Mouse (Mus musculus) urinary bladder, postnatal 36 days (tissue): ENCODE measurements at regions not wholly inside any gene's neighbourhood (a gene's known extent, or its start where the extent isn't known, plus 50 kb on each side); places are given as distances from the start of the nearest gene placed in this dataset.
A peak's percentile ranks its signal among the peaks of the same experiment; 100 is the strongest.

ENCODE experiments used
- DNase-seq, 2 experiments: peaks; one replicate each; pipeline ENCODE4 v3.0.0; 2022; ENCODE audit warnings: low spot score in 2 of 2, mixed read lengths in 1 of 2

DNA sequence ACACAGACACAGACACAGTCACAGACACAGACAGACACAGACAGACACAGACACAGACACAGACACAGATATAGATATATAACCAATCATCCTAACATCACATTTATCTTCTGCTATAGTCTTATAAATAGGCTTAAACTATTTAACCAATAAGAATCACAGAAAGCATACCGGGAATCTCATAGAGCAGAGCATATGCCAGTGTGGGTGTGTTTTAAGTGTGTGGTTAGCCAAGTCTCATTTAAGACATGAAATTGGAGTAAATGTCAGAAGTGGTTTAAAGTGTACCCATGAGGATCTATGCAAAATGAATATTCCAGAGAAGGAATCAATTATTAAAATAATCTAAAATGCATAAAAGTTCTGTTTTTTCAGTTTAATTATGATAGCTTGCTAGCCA, 99.2 kb upstream of the Adamts5 start:
- DNase-seq: no peak

DNA sequence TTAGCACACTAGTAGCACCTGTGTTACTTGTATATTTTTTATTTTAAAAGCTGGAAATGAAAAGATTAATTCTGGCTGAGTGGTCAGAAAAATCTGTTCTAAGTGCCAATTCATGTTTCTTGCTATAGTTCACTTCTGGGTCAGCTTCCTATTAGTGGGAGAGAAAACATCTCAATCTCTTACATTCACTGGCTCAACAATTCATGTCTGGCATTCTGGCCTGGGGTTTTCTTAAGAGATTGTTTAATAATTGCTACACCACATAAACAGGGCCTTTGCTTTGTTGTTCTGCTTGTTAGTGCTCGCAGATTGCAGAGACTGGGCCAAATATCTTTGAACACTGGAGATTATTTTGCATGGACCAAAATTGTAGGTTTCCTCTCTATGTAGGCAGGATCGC, 84.2 kb upstream of the Adamts5 start:
- no peak for DNase-seq

DNA sequence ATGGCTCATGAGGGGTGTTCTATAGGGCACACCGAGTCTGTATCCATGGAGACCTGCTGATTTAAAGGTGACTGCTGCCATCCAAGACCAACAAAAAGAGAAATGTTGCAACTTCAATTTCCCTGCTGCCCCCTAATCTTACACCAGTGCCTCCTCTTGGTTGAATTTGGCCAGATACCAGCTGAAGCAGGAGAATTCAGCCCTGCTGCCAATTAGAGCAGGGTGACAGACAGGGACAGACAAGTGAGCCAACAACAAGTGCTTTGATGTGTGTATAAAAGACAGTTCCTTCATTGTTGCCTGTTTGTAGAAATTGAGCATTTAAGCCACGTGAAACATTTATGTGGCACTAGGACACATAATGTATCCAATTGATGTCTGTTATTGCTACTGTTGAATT, 75.5 kb upstream of the Adamts5 start:
- peak in 1 of 2 experiments; percentile 14 for DNase-seq

DNA sequence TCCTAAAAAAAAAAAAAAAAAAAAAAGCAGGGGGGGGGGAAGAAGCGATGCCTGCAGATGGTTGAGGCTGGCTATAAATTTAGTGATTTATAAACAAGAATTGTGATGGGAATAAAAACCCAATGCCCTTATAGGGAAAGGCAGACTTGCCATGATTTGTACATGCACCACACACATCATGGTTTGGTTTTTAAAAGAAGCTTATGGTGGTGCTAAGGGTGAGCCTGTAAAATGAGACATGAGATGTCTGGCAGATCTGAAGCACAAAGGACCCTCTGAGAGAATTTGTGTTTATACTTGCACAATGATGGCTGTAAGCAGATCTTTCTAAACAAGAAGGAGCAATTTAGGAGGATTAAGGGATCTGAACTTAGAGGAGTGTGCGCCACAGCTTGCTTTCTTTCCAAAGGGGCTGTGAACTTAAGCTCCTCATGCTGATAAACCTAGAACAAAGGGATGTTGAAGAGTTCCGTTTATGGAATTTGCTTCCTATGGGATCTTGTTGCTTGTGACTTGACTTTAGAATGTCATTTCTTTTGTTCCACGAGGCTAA, 65.3 kb upstream of the Adamts5 start:
- no peak for DNase-seq

DNA sequence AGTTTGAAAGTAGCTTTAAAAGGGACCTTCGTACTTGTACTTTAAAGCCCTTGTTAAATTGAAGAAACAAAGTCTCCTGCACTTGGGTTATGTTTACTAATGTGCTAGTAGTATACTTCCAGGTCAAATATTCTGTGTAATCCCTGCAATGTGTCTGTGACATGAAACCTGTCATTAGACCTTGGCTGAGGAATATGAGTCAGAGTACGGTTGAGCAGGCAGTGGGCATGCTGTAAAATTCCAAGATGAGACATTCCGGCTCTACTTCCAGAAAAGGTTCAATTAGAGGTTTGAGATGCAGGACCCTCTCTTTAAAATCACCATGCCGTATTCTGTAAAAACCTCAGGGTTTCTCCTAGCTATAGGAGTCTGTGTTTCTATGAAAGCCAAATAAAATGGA, 64.6 kb upstream of the Adamts5 start:
- no peak for DNase-seq

DNA sequence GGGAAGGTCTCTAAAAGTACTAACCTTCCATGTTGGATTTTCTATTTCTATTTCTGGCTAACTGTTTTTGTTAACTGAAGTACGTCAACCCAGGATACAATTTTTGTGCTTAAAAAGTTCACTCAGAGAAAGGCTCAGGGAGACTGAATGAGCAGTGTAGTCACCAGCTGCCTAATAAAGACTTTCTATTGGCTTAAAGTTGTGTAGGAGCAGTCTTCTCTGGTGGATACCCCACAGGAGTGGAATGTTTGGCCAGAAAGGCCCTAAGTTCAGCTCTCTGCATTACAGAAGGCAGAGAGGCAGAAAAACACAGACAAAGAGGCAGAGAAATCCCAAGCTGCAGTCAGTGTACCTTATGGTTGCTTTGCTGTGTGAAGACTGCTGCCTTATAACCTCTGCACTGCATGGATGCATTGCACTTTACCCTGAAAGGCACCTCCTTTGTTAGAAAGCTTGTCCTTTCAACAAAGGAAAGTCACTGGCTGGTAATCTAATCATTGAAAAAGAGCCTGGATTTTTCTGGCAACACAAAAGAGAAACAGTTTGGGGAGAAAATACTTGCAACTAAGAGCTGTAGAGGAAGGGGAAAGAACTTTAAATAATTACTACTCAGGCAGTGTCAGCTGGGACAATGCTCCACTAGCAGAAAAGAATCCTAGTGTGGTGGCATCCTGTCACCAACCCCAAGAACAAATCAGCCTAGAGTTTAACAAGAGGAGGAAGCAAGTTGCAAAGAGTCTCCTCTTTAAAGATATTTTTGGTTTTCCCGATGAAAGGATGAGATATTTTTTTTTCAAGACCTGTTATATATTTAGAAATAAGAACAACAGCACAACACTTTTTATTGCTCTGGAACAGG, 63.0 kb upstream of the Adamts5 start:
- no peak for DNase-seq

DNA sequence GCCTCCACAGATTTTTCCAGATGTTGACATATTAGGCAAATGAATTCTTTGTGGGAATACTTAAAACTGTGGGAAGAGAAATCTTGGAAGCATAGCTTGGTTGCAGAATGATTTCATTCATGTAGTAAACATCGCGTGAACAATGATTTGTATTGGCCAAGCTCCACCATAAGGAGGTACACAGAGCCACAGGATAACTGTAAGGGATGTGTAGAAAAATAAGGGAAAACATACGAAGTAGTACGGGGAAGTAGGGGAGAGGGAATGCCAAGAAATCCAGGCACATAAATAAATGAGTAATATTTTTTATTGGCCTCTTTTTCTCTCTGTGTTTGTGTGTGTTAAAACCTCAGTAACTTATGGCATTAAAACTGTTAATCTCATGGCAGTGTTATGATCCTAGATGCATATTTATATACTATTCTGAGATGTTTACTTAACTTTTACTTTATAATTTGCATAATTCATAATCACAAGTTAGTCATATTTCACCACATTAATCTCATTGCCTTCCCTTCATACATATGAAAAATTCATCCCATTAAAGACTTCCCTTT, 54.5 kb upstream of the Adamts5 start:
- no peak for DNase-seq

DNA sequence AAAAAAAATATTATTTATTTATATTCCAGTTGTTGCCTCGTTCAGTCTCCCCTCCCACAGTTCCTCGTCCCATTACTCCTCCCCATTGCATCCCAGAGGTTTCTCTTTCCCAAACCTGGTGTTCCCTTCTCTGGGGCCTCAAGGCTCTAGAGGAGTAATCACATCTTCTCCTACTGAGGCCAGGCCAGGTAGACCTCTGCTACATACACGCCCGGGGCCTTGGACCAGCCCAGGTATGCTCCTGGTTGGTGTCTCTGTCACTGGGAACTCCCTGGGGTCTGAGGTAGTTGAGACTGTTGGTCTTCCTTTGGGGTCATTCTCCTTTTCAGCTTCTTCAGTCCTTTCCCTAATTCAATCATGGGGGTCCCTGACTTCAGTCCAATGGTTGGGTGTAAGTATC, 50.0 kb upstream of the Adamts5 start:
- no peak for DNase-seq
